Mouse (Mus musculus): ENCODE data around the gene Cntnap5c.

- TF ChIP-seq EP300 (IDR thresholded peaks at IDR 0.05; ENCODE audit: low read depth) (no peak), CTCF (IDR thresholded peaks at IDR 0.05; ENCODE audit: low read depth) (no peak)
Observed at GRCm38 (mm10) chr17:58370089-58370488, 600.7 kb downstream of the Cntnap5c start.

Data from liver, postnatal 0 days (tissue).